Mouse (Mus musculus): ENCODE measurements around the gene Rgs12. TPM values are rescaled to one million over a fixed set of nuclear protein-coding genes. Genes with fewer than 3 reads are reported as not detected.

Rgs12 gene
- polyA plus RNA-seq, 1 experiment: 30.5 TPM

DNA sequence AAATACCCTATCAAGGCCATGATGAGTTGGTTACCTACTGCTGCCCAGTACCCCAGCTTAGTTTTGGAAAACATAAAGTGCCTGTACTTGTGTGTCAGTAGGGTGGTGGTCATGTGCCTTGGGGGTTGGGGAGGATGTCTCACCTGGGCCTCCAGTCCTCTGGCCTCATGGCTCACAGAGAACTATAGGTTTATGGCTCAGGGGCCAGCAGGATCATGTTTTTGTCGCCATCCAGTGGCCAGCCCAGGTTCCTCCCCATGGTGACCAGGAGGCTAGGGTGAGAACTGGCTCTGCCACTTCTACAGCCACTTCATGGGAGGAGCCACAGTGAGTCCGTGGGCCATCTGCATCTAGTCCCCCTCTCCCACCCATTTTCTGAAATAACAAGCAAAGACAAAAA is 75.7 kb downstream of the Rgs12 start:
- Histone ChIP-seq H3K4me3 (no peak overlapping the region), H3K79me2 (ENCODE audit: control insufficient read depth, insufficient read depth) (no peaks in the 10 kb centered on the region), H3K36me3 (ENCODE audit: control insufficient read depth, insufficient read depth) (peaks cover 44% of the 10 kb centered on the region), H3ac (ENCODE audit: control insufficient read depth, insufficient read length) (no peak overlapping the region), H3K4me2 (ENCODE audit: low read depth) (no peak overlapping the region), H3K27me3 (ENCODE audit: control insufficient read depth, insufficient read depth, insufficient read length) (no peaks in the 10 kb centered on the region)
- no peak for TF ChIP-seq REST (IDR thresholded peaks at IDR 0.05; ENCODE audit: insufficient read depth, insufficient read length)
- no peak for TF ChIP-seq E2F4 (IDR thresholded peaks at IDR 0.05; ENCODE audit: insufficient read depth)
- no peak for TF ChIP-seq POLR2A (IDR thresholded peaks at IDR 0.05; ENCODE audit: insufficient read length, low read depth)
- no peak for TF ChIP-seq USF1 (IDR thresholded peaks at IDR 0.05; ENCODE audit: low read depth)
- TF ChIP-seq MYOD1 (IDR thresholded peaks at IDR 0.05; ENCODE audit: control insufficient read depth in 1 of 3, insufficient read length in 2 of 3, low read depth in 2 of 3): no peak
- no peak for TF ChIP-seq TCF12 (IDR thresholded peaks at IDR 0.05; ENCODE audit: insufficient read depth, poor library complexity, severe bottlenecking)
- TF ChIP-seq CEBPB (IDR thresholded peaks at IDR 0.05; ENCODE audit: insufficient read depth, poor library complexity, severe bottlenecking): no peak

DNA sequence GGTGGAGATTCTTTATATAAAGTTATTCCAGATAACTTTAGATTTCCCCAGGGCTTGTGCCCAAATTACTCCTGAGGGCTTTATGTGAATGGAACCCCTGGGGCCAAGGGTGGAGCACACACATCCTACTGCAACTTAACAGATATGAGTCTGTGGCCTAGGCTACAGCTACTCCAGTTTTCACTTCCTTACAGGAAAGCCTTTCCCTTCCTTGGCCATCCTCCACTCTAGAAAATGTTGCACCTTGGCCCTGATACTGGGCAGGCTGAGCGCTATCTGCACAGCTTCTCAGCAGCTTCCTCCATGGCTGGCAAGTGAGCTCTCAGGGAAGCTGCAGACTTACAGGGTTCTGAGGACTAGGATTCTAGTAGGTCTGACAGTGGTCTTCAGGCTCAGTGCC is 80.1 kb downstream of the Rgs12 start:
- Histone ChIP-seq H3K27me3 (ENCODE audit: control insufficient read depth, insufficient read depth, insufficient read length) (no peaks in the 10 kb centered on the region), H3K36me3 (ENCODE audit: control insufficient read depth, insufficient read depth) (peaks cover 31% of the 10 kb centered on the region), H3K79me2 (ENCODE audit: control insufficient read depth, insufficient read depth) (no peaks in the 10 kb centered on the region), H3K4me3 (no peak overlapping the region), H3ac (ENCODE audit: control insufficient read depth, insufficient read length) (no peak overlapping the region), H3K4me2 (ENCODE audit: low read depth) (no peak overlapping the region)
- TF ChIP-seq MAX (IDR thresholded peaks at IDR 0.05; ENCODE audit: low read depth) (no peak), CEBPB (IDR thresholded peaks at IDR 0.05; ENCODE audit: insufficient read depth, poor library complexity, severe bottlenecking) (no peak), MYOD1 (IDR thresholded peaks at IDR 0.05; ENCODE audit: control insufficient read depth in 1 of 3, insufficient read length in 2 of 3, low read depth in 2 of 3) (no peak), USF1 (IDR thresholded peaks at IDR 0.05; ENCODE audit: low read depth) (no peak), SRF (IDR thresholded peaks at IDR 0.05; ENCODE audit: control insufficient read depth, insufficient read length, low read depth) (no peak), TCF12 (IDR thresholded peaks at IDR 0.05; ENCODE audit: insufficient read depth, poor library complexity, severe bottlenecking) (no peak), MYOG (IDR thresholded peaks at IDR 0.05; ENCODE audit: control insufficient read depth in 1 of 3, insufficient read depth in 1 of 3, insufficient read length in 2 of 3, low read depth in 2 of 3) (no peak), E2F4 (IDR thresholded peaks at IDR 0.05; ENCODE audit: insufficient read depth) (no peak), POLR2A (IDR thresholded peaks at IDR 0.05; ENCODE audit: insufficient read length, low read depth) (no peak), TCF3 (IDR thresholded peaks at IDR 0.05; ENCODE audit: insufficient read length, low read depth) (no peak), POLR2AphosphoS2 (IDR thresholded peaks at IDR 0.05; ENCODE audit: insufficient read length, low read depth) (no peak), REST (IDR thresholded peaks at IDR 0.05; ENCODE audit: insufficient read depth, insufficient read length) (no peak)

DNA sequence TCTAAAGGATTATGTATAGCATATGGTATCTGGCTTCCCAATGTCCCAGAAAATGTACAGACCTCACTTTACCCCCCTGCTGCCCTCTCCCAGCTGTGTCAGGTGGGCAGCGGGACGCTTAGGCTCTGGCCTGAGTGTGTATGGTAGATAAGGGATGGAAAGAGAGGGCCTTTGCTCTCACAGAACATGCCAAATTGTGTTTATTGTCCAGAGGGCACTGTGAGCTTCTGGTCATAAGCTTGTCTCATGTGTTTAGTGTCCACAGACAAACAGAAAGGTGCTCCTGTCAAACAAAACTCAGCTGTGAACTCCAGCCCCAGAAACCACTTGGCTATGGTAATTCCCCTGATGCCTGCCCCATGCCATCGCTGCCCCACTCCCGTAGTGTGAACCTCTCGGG is 80.5 kb downstream of the Rgs12 start:
- TF ChIP-seq USF1 (IDR thresholded peaks at IDR 0.05; ENCODE audit: low read depth): no peak
- TF ChIP-seq SRF (IDR thresholded peaks at IDR 0.05; ENCODE audit: control insufficient read depth, insufficient read length, low read depth): no peak
- TF ChIP-seq TCF3 (IDR thresholded peaks at IDR 0.05; ENCODE audit: insufficient read length, low read depth): no peak
- TF ChIP-seq POLR2AphosphoS2 (IDR thresholded peaks at IDR 0.05; ENCODE audit: insufficient read length, low read depth): no peak
- TF ChIP-seq E2F4 (IDR thresholded peaks at IDR 0.05; ENCODE audit: insufficient read depth): no peak
- no peak for TF ChIP-seq CEBPB (IDR thresholded peaks at IDR 0.05; ENCODE audit: insufficient read depth, poor library complexity, severe bottlenecking)
- no peak for TF ChIP-seq POLR2A (IDR thresholded peaks at IDR 0.05; ENCODE audit: insufficient read length, low read depth)
- no peak for TF ChIP-seq MYOG (IDR thresholded peaks at IDR 0.05; ENCODE audit: control insufficient read depth in 1 of 3, insufficient read depth in 1 of 3, insufficient read length in 2 of 3, low read depth in 2 of 3)
- TF ChIP-seq TCF12 (IDR thresholded peaks at IDR 0.05; ENCODE audit: insufficient read depth, poor library complexity, severe bottlenecking): no peak
- no peak for TF ChIP-seq REST (IDR thresholded peaks at IDR 0.05; ENCODE audit: insufficient read depth, insufficient read length)
- TF ChIP-seq MAX (IDR thresholded peaks at IDR 0.05; ENCODE audit: low read depth): no peak
- TF ChIP-seq MYOD1 (IDR thresholded peaks at IDR 0.05; ENCODE audit: control insufficient read depth in 1 of 3, insufficient read length in 2 of 3, low read depth in 2 of 3): no peak
- Histone ChIP-seq H3K79me2 (ENCODE audit: control insufficient read depth, insufficient read depth) (no peaks in the 10 kb centered on the region), H3K27me3 (ENCODE audit: control insufficient read depth, insufficient read depth, insufficient read length) (no peaks in the 10 kb centered on the region), H3K36me3 (ENCODE audit: control insufficient read depth, insufficient read depth) (peaks cover 30% of the 10 kb centered on the region), H3K4me2 (ENCODE audit: low read depth) (no peak overlapping the region), H3ac (ENCODE audit: control insufficient read depth, insufficient read length) (no peak overlapping the region), H3K4me3 (no peak overlapping the region)

DNA sequence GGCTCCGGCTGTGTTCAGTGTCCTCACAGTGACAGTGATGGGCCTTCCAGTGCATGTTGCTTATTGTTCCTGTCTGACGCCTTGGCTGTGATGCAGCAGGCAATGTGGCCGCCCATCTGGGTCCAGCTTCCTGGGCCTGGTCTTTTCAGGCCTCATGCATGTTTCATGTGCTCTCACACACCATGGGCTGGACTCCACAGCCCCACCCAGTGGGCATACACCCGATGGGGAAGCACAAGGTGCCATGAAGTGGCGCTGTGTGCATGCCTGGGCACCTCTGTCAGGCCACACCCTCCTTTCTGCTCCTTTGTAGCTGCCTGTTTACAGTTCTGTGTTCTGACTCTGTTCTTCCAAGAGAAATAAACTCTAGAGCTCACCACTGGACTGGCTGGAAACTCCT is 83.8 kb downstream of the Rgs12 start:
- peaks cover 10% of the 10 kb centered on the region for H3K36me3 ChIP-seq (ENCODE audit: control insufficient read depth, insufficient read depth)
- H3K4me3 ChIP-seq: no peak overlapping the region
- no peaks in the 10 kb centered on the region for H3K79me2 ChIP-seq (ENCODE audit: control insufficient read depth, insufficient read depth)
- no peak overlapping the region for H3ac ChIP-seq (ENCODE audit: control insufficient read depth, insufficient read length)
- no peak for TF ChIP-seq POLR2AphosphoS2 (IDR thresholded peaks at IDR 0.05; ENCODE audit: insufficient read length, low read depth)
- no peak for TF ChIP-seq USF1 (IDR thresholded peaks at IDR 0.05; ENCODE audit: low read depth)
- TF ChIP-seq TCF12 (IDR thresholded peaks at IDR 0.05; ENCODE audit: insufficient read depth, poor library complexity, severe bottlenecking): no peak
- TF ChIP-seq SRF (IDR thresholded peaks at IDR 0.05; ENCODE audit: control insufficient read depth, insufficient read length, low read depth): no peak
- no peak for TF ChIP-seq POLR2A (IDR thresholded peaks at IDR 0.05; ENCODE audit: insufficient read length, low read depth)
- no peak for TF ChIP-seq TCF3 (IDR thresholded peaks at IDR 0.05; ENCODE audit: insufficient read length, low read depth)
- TF ChIP-seq MAX (IDR thresholded peaks at IDR 0.05; ENCODE audit: low read depth): no peak
- TF ChIP-seq E2F4 (IDR thresholded peaks at IDR 0.05; ENCODE audit: insufficient read depth): no peak
- TF ChIP-seq REST (IDR thresholded peaks at IDR 0.05; ENCODE audit: insufficient read depth, insufficient read length): no peak
- TF ChIP-seq MYOG (IDR thresholded peaks at IDR 0.05; ENCODE audit: control insufficient read depth in 1 of 3, insufficient read depth in 1 of 3, insufficient read length in 2 of 3, low read depth in 2 of 3): no peak
- TF ChIP-seq MYOD1 (IDR thresholded peaks at IDR 0.05; ENCODE audit: control insufficient read depth in 1 of 3, insufficient read length in 2 of 3, low read depth in 2 of 3): no peak
- no peak for TF ChIP-seq CEBPB (IDR thresholded peaks at IDR 0.05; ENCODE audit: insufficient read depth, poor library complexity, severe bottlenecking)
- no peak overlapping the region for H3K4me2 ChIP-seq (ENCODE audit: low read depth)
- no peaks in the 10 kb centered on the region for H3K27me3 ChIP-seq (ENCODE audit: control insufficient read depth, insufficient read depth, insufficient read length)

All from myocyte (in vitro differentiated cells).